Comparison of ENCODE assay signal across 8 mouse cellular contexts in genomic region chr4:120666358-120667024, GRCm38 (mm10). TPM values are rescaled to one million over a fixed set of nuclear protein-coding genes. Genes with fewer than 3 reads are reported as not detected.
A peak's percentile ranks its signal among the peaks of the same experiment; 100 is the strongest.
DNase-seq lines count a peak whose midpoint lies in the region; ATAC-seq and TF ChIP-seq lines count a peak whose summit lies in the region.

Gene Cited4 (plus strand): TSS chr4:120666572.

- H3K9me3 ChIP-seq in ES-E14 (ENCODE audit: control insufficient read depth, insufficient read depth, low read depth, low read length): no peaks in the 10 kb centered on the region
- H3K9me3 ChIP-seq in forebrain, embryonic 16.5 days (ENCODE audit: control insufficient read depth, low read length): no peaks in the 10 kb centered on the region
- H3K9me3 ChIP-seq in liver, postnatal 0 days (ENCODE audit: low read length): no peaks in the 10 kb centered on the region
- H3K9me3 ChIP-seq in neural tube, embryonic 15.5 days (replicated peaks): no peaks in the 10 kb centered on the region

- WGBS in cerebellum, adult 2 months: 2% methylated on average over 49 of the region's 50 CpGs
- WGBS in forebrain, embryonic 16.5 days: under 1% methylated on average over 50 of the region's 50 CpGs
- under 1% methylated on average over 50 of the region's 50 CpGs for WGBS in liver, postnatal 0 days (ENCODE audit: insufficient replicate concordance)
- WGBS in neural tube, embryonic 15.5 days: under 1% methylated on average over 50 of the region's 50 CpGs

- peak; percentile 96 for TF ChIP-seq POLR2A in cerebellum, adult 2 months (IDR thresholded peaks at IDR 0.05; ENCODE audit: borderline replicate concordance, insufficient read depth, low read length)

- H3K27ac ChIP-seq in ES-E14 (ENCODE audit: insufficient read depth, low read depth, low read length, poor library complexity, severe bottlenecking): no peak within 1 kb of the TSS
- H3K27ac ChIP-seq in cerebellum, adult 2 months (ENCODE audit: insufficient read depth, low read length): peak within 1 kb of the TSS; percentile 73
- H3K27ac ChIP-seq in forebrain, embryonic 16.5 days (ENCODE audit: low read length): no peak within 1 kb of the TSS
- H3K27ac ChIP-seq in liver, postnatal 0 days (ENCODE audit: low read depth): peak within 1 kb of the TSS; percentile 36; the same call in 1 of the 2 replicates
- no peak within 1 kb of the TSS for H3K27ac ChIP-seq in neural tube, embryonic 15.5 days (replicated peaks)

- DNase-seq in ES-E14 (ENCODE audit: low read depth, low spot score): peak; percentile 99
- peak; percentile 94 for DNase-seq in cerebellum, adult 2 months
- peak; percentile 74 for DNase-seq in heart, postnatal 25 days (ENCODE audit: low spot score)
- peak; percentile 85 for DNase-seq in layer of hippocampus, adult 11-12 months (ENCODE audit: low spot score)
- DNase-seq in liver, postnatal 0 days: peak; percentile 97
- peak; percentile 95 for DNase-seq in testis, postnatal 10 days (ENCODE audit: low spot score)

- peak within 1 kb of the TSS; percentile 8 for H3K9ac ChIP-seq in ES-E14 (ENCODE audit: insufficient read depth, low read depth, low read length, poor library complexity, severe bottlenecking)
- H3K9ac ChIP-seq in forebrain, embryonic 16.5 days (replicated peaks; ENCODE audit: low read depth, low read length): peak within 1 kb of the TSS; percentile 51
- peak within 1 kb of the TSS; percentile 76 for H3K9ac ChIP-seq in liver, postnatal 0 days (replicated peaks)
- H3K9ac ChIP-seq in neural tube, embryonic 15.5 days (replicated peaks): peak within 1 kb of the TSS; percentile 46

- intact Hi-C loops in heart, postnatal 25 days (cut with DNase I): loop anchor here (2.0 to 5.0 kb wide), 2 partner anchors 52 to 74 kb away; no protein-coding TSS in a partner anchor

- H3K4me3 ChIP-seq in ES-E14 (ENCODE audit: insufficient read depth in 1 of 2, low read depth in 1 of 2, low read length in 2 of 2, poor library complexity in 1 of 2, severe bottlenecking in 1 of 2): peak within 1 kb of the TSS; percentile 58 to 90
- H3K4me3 ChIP-seq in cerebellum, adult 2 months (replicated peaks; ENCODE audit: insufficient read depth, low read depth, low read length): peak within 1 kb of the TSS; percentile 73
- H3K4me3 ChIP-seq in forebrain, embryonic 16.5 days (replicated peaks; ENCODE audit: low read length): peak within 1 kb of the TSS; percentile 57
- H3K4me3 ChIP-seq in liver, postnatal 0 days (ENCODE audit: low read depth, low read length): peak within 1 kb of the TSS; percentile 85
- peak within 1 kb of the TSS; percentile 46 for H3K4me3 ChIP-seq in neural tube, embryonic 15.5 days (replicated peaks)

- in situ Hi-C loops in ES-E14 (cut with MboI; ENCODE audit: low sequenced_read_pairs in 2 of 2, unreplicated experiment in 2 of 2): no loop called here

- TF ChIP-seq EP300 in liver, postnatal 0 days (IDR thresholded peaks at IDR 0.05; ENCODE audit: low read depth): no peak

- H3K4me1 ChIP-seq in ES-E14 (ENCODE audit: control insufficient read depth in 2 of 2, insufficient read depth in 2 of 2, low read length in 2 of 2, poor library complexity in 1 of 2): peaks cover 0 to 3% of the 10 kb centered on the region in 2 experiments; a peak in 1 of 4 replicates
- peaks cover 5% of the 10 kb centered on the region; the same call in 1 of the 2 replicates for H3K4me1 ChIP-seq in cerebellum, adult 2 months (ENCODE audit: control insufficient read depth, insufficient read depth, low read length)
- peaks cover 13% of the 10 kb centered on the region for H3K4me1 ChIP-seq in forebrain, embryonic 16.5 days (replicated peaks; ENCODE audit: control insufficient read depth, insufficient read depth, low read length)
- peaks cover 28% of the 10 kb centered on the region for H3K4me1 ChIP-seq in liver, postnatal 0 days (ENCODE audit: insufficient read depth)
- H3K4me1 ChIP-seq in neural tube, embryonic 15.5 days: peaks cover 25% of the 10 kb centered on the region

- peak; percentile 81 for ATAC-seq in forebrain, embryonic 16.5 days
- peak; percentile 90 for ATAC-seq in liver, postnatal 0 days
- peak; percentile 91 for ATAC-seq in neural tube, embryonic 15.5 days (ENCODE audit: low FRiP score)

- no peaks in the 10 kb centered on the region for H3K36me3 ChIP-seq in ES-E14 (ENCODE audit: control insufficient read depth, insufficient read depth, low read length, poor library complexity, severe bottlenecking)
- H3K36me3 ChIP-seq in forebrain, embryonic 16.5 days (ENCODE audit: control insufficient read depth, insufficient read depth): no peaks in the 10 kb centered on the region
- H3K36me3 ChIP-seq in liver, postnatal 0 days (replicated peaks; ENCODE audit: insufficient read depth, low read length): no peaks in the 10 kb centered on the region
- H3K36me3 ChIP-seq in neural tube, embryonic 15.5 days: no peaks in the 10 kb centered on the region

- H3K4me2 ChIP-seq in forebrain, embryonic 16.5 days (ENCODE audit: low read length): peak within 1 kb of the TSS; percentile 99
- peak within 1 kb of the TSS; percentile 100 for H3K4me2 ChIP-seq in liver, postnatal 0 days (ENCODE audit: low read depth, low read length)
- H3K4me2 ChIP-seq in neural tube, embryonic 15.5 days: peak within 1 kb of the TSS; percentile 93

- TF ChIP-seq CTCF in cerebellum, adult 2 months (IDR thresholded peaks at IDR 0.05; ENCODE audit: borderline replicate concordance, insufficient read depth, low read depth, low read length): no peak
- TF ChIP-seq CTCF in liver, postnatal 0 days (IDR thresholded peaks at IDR 0.05; ENCODE audit: low read depth): no peak

- H3K27me3 ChIP-seq in cerebellum, adult 2 months (ENCODE audit: control insufficient read depth, insufficient read depth, low read length): no peaks in the 10 kb centered on the region
- peaks cover 9% of the 10 kb centered on the region; the same call in 1 of the 2 replicates for H3K27me3 ChIP-seq in forebrain, embryonic 16.5 days (replicated peaks; ENCODE audit: control insufficient read depth, insufficient read depth, low read length)
- H3K27me3 ChIP-seq in liver, postnatal 0 days (ENCODE audit: insufficient read depth, low read length): no peaks in the 10 kb centered on the region
- H3K27me3 ChIP-seq in neural tube, embryonic 15.5 days (replicated peaks): peaks cover 43% of the 10 kb centered on the region

TF ChIP-seq in ES-E14, 5 proteins besides CTCF, POLR2A, EP300 and RAD21:
- no peak; the same call in 1 of the 2 replicates for TF ChIP-seq ZC3H11A (IDR thresholded peaks at IDR 0.05; ENCODE audit: borderline replicate concordance, low read depth, low read length)
- TF ChIP-seq ZNF384 (IDR thresholded peaks at IDR 0.05; ENCODE audit: low read depth, low read length): peak; percentile 81
TF ChIP-seq in ES-E14: peak in this region for 1.

RNA-seq across cellular contexts. Expression of gene Cited4, which starts in this region (rescaled TPM):
- total RNA-seq in ES-E14 (2012; rRNA removed): 2.7 and 3.7 TPM in 2 replicates
- polyA plus RNA-seq in cerebellum, adult 2 months (2012; rRNA removed): 9.3 and 12.5 TPM in 2 replicates
- polyA plus RNA-seq in forebrain, embryonic 16.5 days (2015; fragmentation: Nextera tagmentation; extraction: Ambion mirVana): 0.46 and 0.79 TPM in 2 replicates
- total RNA-seq in heart, postnatal 25 days (2021): 10 to 100 TPM; 46.4 to 61.3 TPM
- 21.2 and 22.9 TPM in 2 replicates for polyA plus RNA-seq in liver, postnatal 0 days (2015; fragmentation: Nextera tagmentation; extraction: Ambion mirVana)
- polyA plus RNA-seq in neural tube, embryonic 15.5 days (2015; fragmentation: Nextera tagmentation; extraction: Ambion mirVana): 1.4 and 2.1 TPM in 2 replicates

Comparison
In these comparisons a context has a peak if more than half of its experiments do, and no peak if none do; other contexts are left out.
1. RNA of gene Cited4 (total RNA-seq): 46.4 to 61.3 TPM in heart, postnatal 25 days; 2.7 to 3.7 TPM in ES-E14; every median in the first group is over 10 times any median in the second.
2. Peak in ATAC-seq, H3K4me3 ChIP-seq, H3K9ac ChIP-seq and H3K4me2 ChIP-seq in forebrain, embryonic 16.5 days; RNA of the gene not detected or under 1 TPM.
3. H3K27ac ChIP-seq: peak in cerebellum, adult 2 months (single experiment) and liver, postnatal 0 days (single experiment); none in ES-E14 (single experiment), forebrain, embryonic 16.5 days (single experiment) and neural tube, embryonic 15.5 days (single experiment).
4. H3K9ac ChIP-seq: peak in every context shown above with its lines; median percentile 76 in liver, postnatal 0 days; 51 in forebrain, embryonic 16.5 days; 46 in neural tube, embryonic 15.5 days; 8 in ES-E14.
5. Peak in every context shown above with its lines, with median percentiles within 50 percentile points of each other: DNase-seq, H3K4me3 ChIP-seq, ATAC-seq and H3K4me2 ChIP-seq.